Mouse (Mus musculus): Measurements from ENCODE around the gene Slc10a2. TPM values are rescaled to one million over a fixed set of nuclear protein-coding genes. Genes with fewer than 3 reads are reported as not detected.

Slc10a2 gene
- not detected in 2 replicates for polyA plus RNA-seq (2012)

GRCm38 (mm10) chr8:5105186-5105585 lies at the start of gene Slc10a2:
Gene Slc10a2, minus strand, starts transcription at chr8:5105351.

